Mouse (Mus musculus) gastrocnemius, postnatal 4 days (tissue): ENCODE data around the gene Tdrd12. TPM values are rescaled to one million over a fixed set of nuclear protein-coding genes. Genes with fewer than 3 reads are reported as not detected.

Source experiments
- DNase-seq, 2 experiments: peaks; one replicate each; pipeline ENCODE4 v3.0.0; 2021 to 2022; ENCODE audit warnings: low spot score in 2 of 2, mixed read lengths in 2 of 2
- total RNA-seq, 2 experiments: library from RNA; stranded (reverse); gene quantifications; 2 replicates each; pipeline ENCODE4 v1.2.3; 2021

Gene Tdrd12
- total RNA-seq, 2 experiments from 2014 or later = not detected

DNA sequence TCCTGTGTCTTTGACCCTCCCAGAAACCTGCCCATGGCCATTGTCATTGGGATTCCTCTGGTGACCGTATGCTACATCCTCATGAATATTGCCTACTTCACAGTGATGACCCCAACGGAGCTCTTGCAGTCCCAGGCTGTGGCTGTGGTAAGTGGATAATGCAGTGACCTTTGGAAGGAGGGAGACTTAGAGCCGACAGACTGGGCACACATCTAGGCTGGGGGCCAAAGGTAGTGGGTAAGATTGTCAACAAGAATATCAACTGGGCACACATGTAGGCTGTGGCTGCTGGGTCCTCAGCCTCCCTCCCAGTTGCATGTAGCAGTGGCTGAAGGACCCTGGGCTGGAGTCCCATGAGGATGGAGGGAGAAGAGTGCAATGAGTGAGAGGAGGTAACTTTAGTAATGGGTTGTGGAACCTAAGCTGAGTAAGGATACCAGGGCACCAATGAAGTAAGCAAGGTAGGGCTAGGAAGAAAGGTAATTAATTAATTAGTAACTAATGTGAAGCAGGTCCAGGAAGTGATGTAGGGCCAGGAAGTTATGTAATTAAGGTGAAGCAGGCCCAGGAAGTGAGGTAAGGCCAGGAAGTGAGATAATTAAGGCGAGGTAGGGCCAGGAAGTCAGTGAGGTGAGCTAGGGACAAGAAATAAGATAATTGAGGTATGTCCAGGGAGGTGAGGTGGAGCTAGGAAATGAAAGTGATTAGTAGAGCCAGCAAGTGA, 81.3 kb downstream of the Tdrd12 start:
- no peak for DNase-seq

DNA sequence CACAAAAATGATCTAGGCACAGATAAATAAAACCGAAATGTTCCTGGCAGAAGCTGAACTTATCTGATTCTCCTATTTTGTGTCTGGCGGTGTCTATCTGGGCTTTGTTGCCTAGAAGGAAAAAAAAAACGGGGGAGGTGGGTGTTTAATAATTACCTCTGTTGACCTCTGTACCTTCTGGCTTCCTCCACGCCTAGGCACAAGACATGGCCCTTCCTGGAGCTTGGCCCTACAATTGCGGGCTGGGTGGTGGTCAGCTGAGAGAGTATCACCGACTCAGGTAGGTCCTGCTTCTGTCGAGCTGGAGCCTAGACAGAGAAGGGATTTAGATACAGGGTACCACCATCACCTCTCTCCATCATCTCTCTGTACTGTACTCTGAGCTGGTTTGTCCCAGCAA, 88.7 kb downstream of the Tdrd12 start:
- no peak for DNase-seq

DNA sequence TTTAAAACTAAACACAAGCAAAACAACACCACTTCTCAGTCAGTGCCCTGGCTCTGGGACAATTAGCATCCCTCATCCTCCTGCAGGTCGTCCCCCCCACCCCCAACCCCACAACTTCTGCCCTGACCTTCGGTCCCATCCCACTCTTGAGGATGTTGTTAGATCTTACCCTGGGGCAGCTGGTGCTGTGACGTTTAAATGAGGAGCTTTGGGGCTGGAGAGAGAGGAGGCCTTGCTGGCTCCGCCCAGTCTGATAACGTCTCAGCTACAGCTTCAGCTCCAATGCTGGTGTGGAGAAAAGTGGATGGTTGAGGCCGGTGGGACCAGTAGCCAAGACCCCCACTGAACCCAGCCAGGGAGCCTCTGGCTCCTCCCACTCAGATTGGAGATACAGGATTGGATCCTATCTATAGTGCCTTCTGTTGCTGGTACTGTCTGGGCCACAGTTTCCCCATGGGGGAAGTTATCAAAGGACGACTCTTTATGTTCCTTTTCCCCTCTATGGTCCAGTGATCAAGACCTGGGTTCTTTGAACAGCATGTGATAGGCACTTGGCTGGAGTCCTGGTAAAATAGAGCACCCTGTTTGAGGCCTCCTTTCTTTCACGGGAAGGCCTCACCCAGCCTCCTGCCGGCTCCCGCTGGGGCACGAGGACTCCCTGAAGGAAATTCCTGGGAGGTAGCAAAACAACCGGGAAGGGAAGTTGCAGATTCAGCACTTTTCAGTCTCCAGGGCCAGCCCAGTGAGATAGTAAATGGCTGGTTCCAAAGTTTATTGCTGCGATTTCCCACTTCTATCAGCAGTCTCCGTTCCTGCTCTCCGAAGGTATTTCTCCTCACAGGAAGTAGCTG, 89.3 kb downstream of the Tdrd12 start, which contains the start of gene Slc7a9:
Gene Slc7a9, plus strand, starts transcription at position 801 of the 851 bp plus-strand sequence.
- DNase-seq = no peak

DNA sequence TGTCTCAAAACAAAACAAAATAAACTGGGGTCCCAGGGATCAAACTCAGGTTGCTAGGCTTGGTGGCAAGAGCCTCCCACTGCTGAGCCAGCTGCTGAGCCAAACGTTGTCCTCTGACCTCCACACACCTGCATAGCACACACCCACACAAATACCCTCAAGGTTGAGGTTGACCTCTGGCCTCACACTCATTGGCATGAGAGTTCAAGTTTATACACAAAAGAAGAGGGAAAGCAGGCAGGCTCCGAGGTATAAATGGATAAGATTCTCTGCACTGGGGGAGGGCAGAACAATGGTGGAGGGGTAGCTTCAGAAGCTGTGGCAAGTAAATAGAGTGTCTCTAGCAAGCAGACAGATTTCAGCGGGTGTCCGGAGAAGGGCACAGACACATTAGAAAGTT, 90.0 kb downstream of the Tdrd12 start:
- no peak for DNase-seq

DNA sequence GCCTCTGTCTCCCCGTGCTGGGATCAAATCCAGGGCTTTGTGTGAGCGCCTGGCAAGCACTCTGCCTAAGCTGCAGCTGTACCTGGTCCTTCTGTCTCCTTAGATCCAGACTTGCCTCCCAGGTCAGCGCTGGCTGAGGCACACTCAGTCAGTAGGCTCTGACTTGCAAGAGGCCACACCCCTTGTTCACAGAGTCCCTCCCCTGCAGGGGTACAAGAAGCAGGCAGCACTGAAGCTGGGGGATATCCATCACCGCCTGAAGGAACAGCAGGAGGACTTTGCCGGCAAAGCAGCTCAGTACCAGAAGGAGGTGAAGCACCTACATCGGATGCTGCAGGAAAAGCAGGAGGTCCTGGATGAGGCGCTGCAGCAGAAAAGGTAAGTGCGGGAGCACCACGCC, 102.3 kb downstream of the Tdrd12 start:
- no peak for DNase-seq

DNA sequence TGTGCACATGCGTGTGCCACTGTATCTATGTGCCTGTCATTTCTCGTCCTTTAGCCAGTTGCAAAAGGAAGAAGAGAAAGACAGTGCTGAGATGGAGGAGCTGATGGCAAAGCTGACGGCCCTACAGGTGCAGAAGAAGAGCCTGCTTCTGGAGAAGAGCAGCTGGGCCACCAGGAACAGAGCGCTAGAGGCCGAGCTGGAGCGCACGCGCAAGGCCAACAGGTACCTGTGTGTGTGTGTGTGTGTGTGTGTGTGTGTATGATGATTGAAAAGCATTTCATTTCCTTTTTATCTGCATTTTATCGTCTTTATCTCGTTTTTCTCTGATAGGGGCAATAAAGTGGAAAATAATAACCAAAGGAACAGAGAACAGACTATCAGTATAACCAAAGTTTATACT, 109.4 kb downstream of the Tdrd12 start:
- DNase-seq = no peak

DNA sequence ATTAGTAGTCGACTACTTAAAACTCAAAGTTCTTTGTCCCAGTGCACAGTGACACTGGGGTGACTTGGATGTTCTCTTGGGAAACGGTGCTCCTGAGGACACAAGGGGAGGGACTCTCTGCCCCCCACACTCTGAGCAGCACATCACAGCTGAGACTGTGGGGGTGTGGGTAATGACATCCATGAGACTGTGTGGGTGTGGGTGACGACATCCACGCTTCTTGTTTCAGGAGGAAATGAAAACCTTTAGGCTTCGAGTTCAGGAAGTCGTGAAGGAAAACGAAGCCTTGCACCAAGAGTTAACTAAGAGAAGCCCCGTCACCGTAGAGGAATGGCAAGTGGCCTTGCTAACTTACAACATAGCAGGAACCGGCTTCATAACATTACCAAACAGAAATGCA, 114.5 kb downstream of the Tdrd12 start:
- DNase-seq = no peak

Other genes with a start within 250 kb of the Tdrd12 start
- gene Gpatch1, start 219.3 kb downstream of the Tdrd12 start, total RNA-seq = 10 to 100 TPM; 11.3 TPM
- gene Rhpn2, start 203.6 kb downstream of the Tdrd12 start, total RNA-seq = 1 to 10 TPM; 1.8 to 2.6 TPM
- gene Faap24, start 140.9 kb downstream of the Tdrd12 start, total RNA-seq = 1 to 10 TPM; 3.0 to 3.4 TPM
- gene Cep89, start 140.7 kb downstream of the Tdrd12 start, total RNA-seq = 10 to 100 TPM; 10.7 to 14.7 TPM
- not detected for gene Slc7a9, start 88.9 kb downstream of the Tdrd12 start, total RNA-seq
- gene Nudt19, start 18.6 kb upstream of the Tdrd12 start, total RNA-seq = 10 to 100 TPM; 29.1 to 30.9 TPM
- gene Rgs9bp, start 47.8 kb upstream of the Tdrd12 start, total RNA-seq = under 1 TPM; 0.22 to 0.52 TPM
- 10 to 100 TPM; 30.5 to 32.1 TPM for gene Ankrd27, start 48.5 kb upstream of the Tdrd12 start, total RNA-seq
- 100 to 1,000 TPM; 122 to 147 TPM for gene Pdcd5, start 109.8 kb upstream of the Tdrd12 start, total RNA-seq
- 10 to 100 TPM; 19.1 to 23.2 TPM for gene Dpy19l3, start 216.7 kb upstream of the Tdrd12 start, total RNA-seq